Mouse (Mus musculus): ENCODE results near the gene Gm20388.
A peak's percentile ranks its signal among the peaks of the same experiment; 100 is the strongest.

The Gm20388 gene

GRCm38 (mm10) chr8:121365150-121365549 lies 1454.5 kb downstream of the Gm20388 start:
- DNase-seq = no peak

- DNase-seq = peak; percentile 38 to 71
These were observed 1456.0 kb downstream of the Gm20388 start for GRCm38 (mm10) chr8:121366655-121367054.

- DNase-seq = peak in 1 of 2 experiments; percentile 52
These were observed 1458.2 kb downstream of the Gm20388 start for GRCm38 (mm10) chr8:121368799-121369198.

DNA sequence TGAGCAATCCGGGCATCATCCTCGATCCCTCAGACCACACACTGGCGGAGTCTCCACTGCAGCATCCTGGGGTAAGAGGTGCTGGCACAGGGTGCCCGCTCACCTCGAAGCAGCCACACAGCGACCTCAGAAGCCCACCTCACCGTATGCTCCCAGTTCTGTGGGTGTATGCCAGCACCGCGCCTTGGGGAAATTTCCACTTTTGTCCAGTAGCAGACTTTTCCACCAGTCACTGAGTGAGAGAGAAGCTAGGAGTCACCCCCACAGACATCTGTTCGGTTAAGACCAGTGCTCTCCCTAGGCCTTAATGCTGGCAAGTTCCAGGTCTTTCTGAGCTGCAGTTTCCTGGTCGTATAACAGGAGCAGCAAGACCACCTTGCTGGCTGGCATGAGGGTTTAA lies 1458.7 kb downstream of the Gm20388 start:
- DNase-seq = peak in 1 of 2 experiments; percentile 16

DNA sequence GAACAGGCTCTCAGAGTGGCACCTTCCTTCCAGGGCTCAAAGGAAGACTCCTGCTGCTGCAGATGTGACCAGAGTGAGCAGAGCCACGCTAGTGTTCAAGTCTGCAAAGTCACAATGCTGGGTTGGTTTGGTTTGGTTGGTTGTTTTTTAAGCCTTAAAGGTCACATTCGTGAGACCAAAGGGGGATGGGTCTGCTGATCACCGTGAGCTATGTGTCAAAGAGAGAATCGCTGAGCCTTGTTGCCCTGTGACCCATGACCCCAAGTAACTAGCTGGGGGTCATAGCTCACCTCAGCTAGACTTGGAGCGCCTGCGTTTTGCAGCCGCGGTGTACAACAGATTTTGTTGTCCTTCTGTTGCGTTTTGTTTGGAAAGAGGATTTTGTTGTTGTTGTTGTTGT lies 1460.6 kb downstream of the Gm20388 start:
- DNase-seq = no peak

GRCm38 (mm10) chr8:121371911-121372638 lies 1461.4 kb downstream of the Gm20388 start:
- no peak for DNase-seq

DNA sequence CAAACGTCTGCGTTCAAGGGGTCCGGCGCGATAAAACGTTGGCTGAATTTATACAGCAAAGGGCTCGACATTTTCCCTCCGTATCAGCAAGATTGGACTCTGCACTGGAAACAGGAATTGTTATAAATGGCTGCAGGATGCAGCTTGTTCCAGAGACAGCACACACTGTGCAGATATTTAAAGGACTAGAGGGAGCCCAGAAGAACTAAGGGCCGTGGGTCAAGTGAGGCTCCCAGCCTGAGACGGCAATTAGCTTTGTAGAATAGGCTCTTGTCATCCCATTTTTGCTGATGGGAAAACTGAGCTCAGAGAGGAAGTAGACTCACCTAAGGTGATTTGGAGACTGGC lies 1462.0 kb downstream of the Gm20388 start:
- DNase-seq = no peak

DNA sequence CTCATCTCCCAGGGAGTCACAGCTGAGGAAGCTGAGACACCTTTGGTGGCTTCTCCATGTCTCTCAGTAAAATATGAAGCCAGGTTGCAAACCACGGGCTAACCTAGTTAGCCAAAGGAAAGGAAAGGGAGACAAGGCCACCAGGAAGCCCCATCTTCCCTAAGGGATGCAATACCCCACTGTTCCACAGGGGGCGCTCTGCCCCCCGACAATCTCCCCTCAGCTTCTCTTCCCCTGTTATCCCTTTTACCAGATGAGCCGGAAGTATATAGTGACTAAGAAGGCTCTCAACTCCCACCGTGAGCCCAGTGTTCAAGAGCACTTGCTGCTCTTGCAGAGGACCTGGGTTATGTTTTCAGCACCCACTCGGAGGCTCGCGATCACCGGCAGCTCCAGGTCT lies 1463.6 kb downstream of the Gm20388 start:
- DNase-seq = no peak

GRCm38 (mm10) chr8:121374777-121375176 lies 1464.1 kb downstream of the Gm20388 start:
- DNase-seq = peak; percentile 53 to 79

DNA sequence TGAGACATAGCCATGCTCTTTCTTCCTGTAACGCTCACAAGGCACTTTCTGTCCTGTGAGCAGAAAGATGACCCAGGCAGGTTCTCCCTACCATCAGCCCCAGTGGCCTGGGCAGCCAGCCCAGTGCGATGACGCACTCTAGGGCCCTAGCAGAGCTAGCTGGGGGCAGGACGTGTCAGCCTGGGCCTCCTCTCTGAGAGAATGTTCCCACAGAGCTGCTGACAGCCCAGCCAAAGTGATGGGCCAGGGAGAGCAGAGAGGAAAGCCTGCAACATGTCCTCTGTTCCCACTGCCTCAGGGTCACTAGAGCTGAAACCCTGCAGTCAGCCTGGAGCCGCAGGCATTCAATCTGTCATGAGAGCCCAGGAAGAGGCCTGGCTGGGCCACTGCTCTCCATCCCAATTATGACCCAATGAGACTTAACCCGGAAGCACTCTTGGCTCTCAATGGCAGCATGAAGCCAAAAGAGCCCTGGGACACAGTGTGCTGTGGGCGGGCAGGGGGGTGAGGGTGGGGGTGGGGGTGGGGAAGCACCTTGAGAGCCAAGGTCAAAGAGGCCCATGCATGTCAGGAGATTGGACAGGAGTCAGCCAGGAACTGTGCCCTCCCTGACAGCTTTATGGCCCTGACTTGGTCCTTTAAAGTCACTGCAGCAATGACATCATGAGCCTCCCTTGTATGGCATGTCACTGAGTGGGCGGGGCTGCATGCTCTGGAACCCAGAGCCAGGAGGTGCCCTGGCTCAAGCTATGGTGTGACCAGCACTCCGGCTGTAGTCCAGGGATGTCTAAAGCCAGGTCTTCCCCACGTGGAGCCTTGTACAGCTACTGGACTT lies 1465.7 kb downstream of the Gm20388 start:
- peak; percentile 71 to 89 for DNase-seq

DNA sequence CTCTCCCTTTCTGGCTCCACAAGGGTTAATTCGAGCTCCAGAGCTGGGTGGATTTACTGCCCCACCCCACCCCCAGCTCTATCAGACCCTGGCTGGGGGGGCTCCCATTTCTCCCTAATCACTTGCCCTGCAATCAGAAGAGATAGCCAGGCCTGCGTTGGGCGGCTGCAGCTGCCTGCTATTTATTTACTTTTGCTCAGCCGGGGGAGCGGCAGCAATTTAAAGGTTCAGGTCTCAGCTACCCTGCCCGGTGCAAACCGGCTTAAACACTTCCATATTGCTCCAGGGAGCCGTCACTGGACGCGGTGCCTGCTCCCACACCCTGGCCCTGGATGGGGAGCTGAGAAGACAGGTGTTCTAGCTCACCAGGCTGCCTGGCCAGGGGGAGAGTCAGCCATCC lies 1467.0 kb downstream of the Gm20388 start:
- DNase-seq = no peak

DNA sequence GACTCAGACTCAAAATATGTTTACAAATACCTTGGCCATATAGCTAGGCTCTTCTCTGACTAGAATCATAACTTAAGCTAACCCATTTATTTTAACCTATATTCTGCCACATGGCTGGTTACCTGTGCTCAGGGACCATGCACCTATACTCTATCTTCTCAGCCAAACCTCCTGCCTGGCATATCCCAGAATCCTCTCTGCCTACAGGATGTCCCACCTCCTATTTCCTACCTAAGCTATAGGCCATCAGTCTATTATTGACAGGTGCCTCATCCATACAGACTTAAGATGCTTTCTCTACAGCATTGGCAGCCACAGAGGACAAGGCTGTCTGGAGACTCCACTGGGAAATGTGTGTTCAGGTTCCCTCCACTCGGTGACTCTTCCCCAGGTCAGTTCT lies 1468.7 kb downstream of the Gm20388 start:
- no peak for DNase-seq

DNA sequence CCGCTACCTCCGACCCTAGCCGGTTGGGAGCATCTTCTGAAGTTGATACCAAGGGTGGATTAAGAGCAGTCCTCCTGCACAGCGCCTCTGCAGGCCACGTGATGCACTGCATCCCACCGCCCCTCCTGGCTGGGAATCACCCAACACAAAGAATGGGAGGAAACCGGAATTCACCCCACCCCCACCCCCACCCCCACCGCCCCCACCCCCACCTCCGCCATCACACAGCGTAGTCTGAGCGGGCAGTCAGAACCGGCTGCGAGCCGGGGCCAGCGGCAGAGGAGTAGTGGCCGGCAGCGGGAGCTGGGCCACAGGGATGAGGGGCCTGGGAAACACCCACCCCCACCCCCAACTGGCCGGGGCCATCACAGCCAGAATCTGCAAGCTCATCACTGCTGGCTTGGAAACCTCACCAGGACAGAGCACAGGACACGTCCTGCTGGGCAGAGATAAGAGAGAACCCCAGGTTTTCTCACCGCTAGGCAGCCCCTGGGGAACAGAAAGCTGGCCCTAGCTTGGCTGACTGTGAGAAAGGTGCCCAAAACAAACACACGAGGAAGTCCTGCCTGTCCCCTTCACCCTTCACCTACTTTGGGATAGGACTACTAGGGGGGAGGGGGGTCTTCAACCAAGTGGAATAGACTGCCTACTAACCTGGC lies 1472.1 kb downstream of the Gm20388 start:
- DNase-seq = peak; percentile 87 to 89

GRCm38 (mm10) chr8:121385540-121385939 lies 1474.9 kb downstream of the Gm20388 start:
- no peak for DNase-seq

- peak in 1 of 2 experiments; percentile 43 for DNase-seq
These were observed 1480.0 kb downstream of the Gm20388 start for GRCm38 (mm10) chr8:121390608-121391007.

DNA sequence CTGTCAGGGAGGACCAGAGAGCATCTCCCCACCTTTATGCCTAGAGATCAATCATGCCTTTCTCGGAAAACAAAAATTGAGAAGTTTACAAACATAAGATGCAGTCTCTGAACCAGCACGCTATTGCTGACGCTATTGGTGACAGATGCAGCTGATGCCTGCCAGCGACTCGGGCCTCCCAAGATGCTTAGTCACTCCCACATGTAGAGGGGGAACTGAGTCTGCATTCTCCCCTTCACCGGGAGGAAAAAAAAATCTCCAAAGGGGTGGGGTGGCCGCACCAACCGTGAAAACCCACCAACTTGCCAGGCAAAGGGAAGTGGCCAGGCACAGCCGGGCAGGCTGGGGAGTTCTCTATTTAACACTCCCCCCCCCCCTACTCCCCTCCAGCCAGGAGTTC lies 1480.6 kb downstream of the Gm20388 start:
- DNase-seq = no peak

- DNase-seq = no peak
These were observed 1481.1 kb downstream of the Gm20388 start for GRCm38 (mm10) chr8:121391771-121392170.

GRCm38 (mm10) chr8:121392482-121392881 lies 1481.8 kb downstream of the Gm20388 start:
- DNase-seq = no peak

GRCm38 (mm10) chr8:121393111-121393510 lies 1482.5 kb downstream of the Gm20388 start:
- peak; percentile 48 to 62 for DNase-seq

DNA sequence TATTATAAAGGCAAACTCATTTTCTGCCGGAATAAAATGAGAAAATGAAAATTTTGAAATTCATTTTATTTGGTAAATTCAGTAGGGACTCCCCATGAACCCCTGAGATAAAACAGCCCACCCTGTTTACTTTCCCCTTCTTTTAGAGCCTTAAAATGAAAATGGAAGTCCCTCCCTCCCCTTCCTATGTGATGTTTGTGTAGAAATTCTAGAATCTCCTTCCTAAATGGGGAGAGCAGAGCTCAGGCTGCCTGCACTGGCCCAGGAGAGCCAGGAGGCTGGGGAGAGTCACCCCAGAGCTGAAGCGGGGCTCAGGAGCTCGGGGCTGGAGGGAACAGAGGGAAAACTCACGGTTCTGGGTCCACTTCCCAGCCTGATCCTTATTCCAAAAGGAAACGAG lies 1484.0 kb downstream of the Gm20388 start:
- no peak for DNase-seq

DNA sequence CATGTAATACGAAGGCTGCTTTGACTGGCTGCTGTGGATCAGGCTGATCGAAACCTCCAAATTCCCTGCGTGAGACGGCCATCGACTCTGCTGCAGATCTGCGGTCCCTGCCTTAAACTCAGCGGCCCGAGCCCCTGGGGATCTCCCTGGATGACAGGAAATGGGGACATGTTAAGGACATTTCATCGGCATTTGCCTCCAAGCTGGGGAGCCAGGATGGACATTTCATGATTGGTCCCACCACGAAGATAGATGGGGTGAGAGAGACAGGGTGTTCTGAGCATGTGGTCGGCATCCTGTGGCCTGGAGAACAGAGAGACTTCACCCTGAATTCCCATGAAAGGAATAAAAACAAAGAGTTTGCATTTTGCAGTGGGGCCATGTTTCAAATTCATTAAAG lies 1484.7 kb downstream of the Gm20388 start:
- DNase-seq = no peak

GRCm38 (mm10) chr8:121396151-121396550 lies 1485.5 kb downstream of the Gm20388 start:
- no peak for DNase-seq

DNA sequence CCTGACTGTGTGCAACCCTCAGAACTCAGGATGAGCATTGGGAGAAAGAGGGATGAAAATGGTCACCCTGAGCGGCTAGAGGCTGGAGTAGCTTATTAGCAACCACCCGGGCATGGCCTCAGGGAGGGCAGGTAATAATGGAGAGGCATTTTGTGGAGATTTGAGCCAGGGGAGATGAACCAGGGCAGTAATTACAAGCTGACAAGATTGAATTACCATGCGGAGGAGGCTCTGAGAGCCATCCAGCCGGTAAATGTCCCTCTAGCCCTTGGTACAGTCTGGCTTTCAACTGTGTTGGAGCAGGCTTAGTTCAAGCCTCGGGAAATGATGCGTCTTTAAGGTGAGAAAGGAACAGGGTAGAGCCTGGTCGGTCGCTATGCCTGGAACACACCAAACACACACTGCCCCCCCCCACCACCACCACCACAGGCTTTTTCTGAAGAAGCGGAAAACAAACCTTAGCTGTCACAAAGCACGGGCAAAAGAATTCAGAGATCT lies 1486.6 kb downstream of the Gm20388 start:
- no peak for DNase-seq

- DNase-seq = no peak
These were observed 1487.4 kb downstream of the Gm20388 start for GRCm38 (mm10) chr8:121398081-121398480.
